Mouse (Mus musculus): ENCODE data around the gene Nudt14.

Gene Nudt14

GRCm38 (mm10) chr12:112941776-112942713, at the start of gene Nudt14:
Nudt14 (minus strand) TSS chr12:112942124.
- in situ Hi-C loops (cut with MboI), result no loop called here

DNA sequence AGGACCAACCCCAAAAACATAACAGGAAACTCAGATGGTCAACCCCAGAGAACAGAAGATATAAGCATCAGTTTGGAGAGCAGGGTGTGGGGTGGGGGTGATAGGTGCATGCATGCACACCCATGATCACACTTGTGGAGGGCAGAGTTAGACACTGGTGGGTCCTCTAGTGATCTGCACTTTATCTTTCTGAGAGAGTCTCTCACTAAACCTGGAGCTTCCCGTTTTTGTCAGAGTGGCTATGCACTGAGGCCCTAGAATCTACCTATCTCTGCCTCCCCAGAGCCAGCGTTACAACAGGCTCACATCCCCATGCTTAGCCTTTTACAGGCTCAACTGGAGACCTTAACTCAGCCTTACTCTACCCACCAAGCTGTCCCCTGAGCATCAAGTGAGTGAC, 49.5 kb upstream of the Nudt14 start:
- in situ Hi-C loops (cut with MboI), result no loop called here

- in situ Hi-C loops (cut with MboI), result no loop called here
Observed at GRCm38 (mm10) chr12:112990706-112991405, 48.9 kb upstream of the Nudt14 start.

DNA sequence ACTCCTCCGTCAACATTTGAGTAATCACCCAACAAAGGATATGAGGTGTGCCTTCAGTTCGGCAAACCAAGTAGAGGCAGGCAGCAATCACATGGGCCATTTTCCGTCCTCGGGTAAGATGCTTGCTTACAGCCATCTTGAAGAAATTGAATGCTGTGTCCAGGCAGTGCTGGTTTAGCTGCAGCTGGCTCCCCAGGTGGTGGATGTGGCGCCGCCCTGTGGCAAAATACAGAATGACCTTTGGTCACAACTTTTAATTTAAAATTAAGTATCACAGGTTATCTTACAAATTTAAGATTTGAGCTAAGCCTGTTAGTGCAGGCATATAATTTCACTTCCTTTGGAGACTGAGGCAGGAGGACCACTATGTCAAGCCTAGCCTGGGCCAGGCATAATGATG, 46.0 kb upstream of the Nudt14 start:
- in situ Hi-C loops (cut with MboI), result no loop called here

- in situ Hi-C loops (cut with MboI), result no loop called here
Observed at GRCm38 (mm10) chr12:112985346-112985745, 43.4 kb upstream of the Nudt14 start.

GRCm38 (mm10) chr12:112982031-112982430, 40.1 kb upstream of the Nudt14 start:
- in situ Hi-C loops (cut with MboI), result no loop called here

- in situ Hi-C loops (cut with MboI), result no loop called here
Observed at GRCm38 (mm10) chr12:112977156-112977555, 35.2 kb upstream of the Nudt14 start.

GRCm38 (mm10) chr12:112976371-112977073, 34.6 kb upstream of the Nudt14 start, which contains the start of gene Btbd6:
Btbd6 (plus strand) TSS chr12:112976482.
- in situ Hi-C loops (cut with MboI), result no loop called here

DNA sequence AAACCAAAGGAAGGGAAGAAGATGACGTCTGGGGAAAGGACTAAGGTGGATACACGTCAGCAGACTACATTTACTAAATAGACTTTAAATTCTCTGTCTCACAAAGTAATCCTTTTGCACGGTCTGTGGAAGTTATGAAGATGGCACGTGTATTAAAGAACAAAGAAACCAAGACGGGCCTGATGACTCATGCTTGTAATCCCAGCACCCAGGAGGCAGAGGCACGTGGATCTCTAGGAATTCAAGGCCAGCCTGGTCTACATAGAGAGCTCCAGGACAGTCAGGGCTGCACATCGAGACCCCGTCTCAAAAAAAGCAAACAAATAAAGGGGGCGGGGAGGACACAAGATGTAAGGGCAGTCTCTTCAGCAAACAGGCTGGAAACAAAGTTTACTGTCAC, 32.8 kb upstream of the Nudt14 start:
- in situ Hi-C loops (cut with MboI), result no loop called here

- in situ Hi-C loops (cut with MboI), result no loop called here
Observed at GRCm38 (mm10) chr12:112969616-112970015, 27.7 kb upstream of the Nudt14 start.

- in situ Hi-C loops (cut with MboI), result no loop called here
Observed at GRCm38 (mm10) chr12:112968943-112969342, 27.0 kb upstream of the Nudt14 start.

DNA sequence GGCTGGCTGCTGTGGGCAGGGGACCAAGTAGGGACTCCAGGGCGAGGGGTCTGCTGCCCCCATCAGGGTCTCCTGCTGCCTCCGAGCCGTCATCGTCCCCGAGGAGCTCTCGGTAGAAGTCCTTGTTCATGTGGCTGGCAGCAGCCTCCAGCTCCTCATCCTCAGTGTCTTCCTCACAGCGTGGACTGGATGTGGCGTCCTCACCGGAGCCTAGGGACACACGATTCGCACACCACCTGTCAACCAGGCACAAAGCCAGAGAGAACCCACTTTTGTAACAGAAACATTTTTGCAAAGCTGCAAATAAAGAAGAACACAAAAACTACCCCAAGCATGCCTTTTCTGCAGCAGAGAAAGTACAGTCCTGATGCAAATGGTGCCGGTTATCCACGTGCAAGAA, 23.9 kb upstream of the Nudt14 start:
- in situ Hi-C loops (cut with MboI), result no loop called here

DNA sequence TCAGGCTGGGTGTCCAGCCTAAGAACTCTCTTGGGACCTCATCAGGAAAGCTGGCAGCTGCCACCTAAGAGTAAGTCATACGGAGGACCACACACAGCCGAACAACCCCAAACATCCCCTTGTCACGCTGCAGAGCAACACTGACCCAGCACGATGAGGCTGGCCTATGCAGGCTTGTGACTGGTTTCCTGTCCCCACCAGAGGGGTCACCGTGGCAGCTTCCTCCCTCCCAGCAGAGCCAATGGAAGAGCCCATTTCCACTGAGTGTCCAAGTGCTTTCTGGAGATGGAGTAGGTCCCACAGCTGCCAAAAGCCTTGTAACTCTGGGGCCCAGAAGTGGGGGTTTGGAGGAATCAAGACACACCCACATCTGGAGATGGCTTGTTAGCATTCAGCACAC, 19.9 kb upstream of the Nudt14 start:
- in situ Hi-C loops (cut with MboI), result no loop called here

DNA sequence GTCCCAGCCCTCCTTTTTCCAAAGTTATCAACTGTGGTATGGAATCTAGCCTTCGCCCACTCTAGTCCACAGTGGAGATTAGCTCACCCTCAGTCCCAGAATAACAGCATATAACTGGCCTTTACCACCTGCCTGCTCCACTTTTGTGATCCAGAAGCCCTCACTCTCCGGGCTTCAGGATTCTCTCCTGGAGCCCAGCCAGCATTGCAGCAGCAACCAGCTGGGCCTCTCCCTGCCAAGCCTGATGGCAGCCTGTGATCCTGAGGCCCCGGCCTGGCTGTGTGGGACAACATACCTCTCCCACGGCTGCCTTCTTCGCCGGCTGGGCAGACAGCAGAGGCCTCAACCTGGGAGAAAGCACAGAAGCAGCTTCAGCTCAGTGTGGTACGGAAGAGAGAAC, 19.5 kb upstream of the Nudt14 start:
- in situ Hi-C loops (cut with MboI), result no loop called here

DNA sequence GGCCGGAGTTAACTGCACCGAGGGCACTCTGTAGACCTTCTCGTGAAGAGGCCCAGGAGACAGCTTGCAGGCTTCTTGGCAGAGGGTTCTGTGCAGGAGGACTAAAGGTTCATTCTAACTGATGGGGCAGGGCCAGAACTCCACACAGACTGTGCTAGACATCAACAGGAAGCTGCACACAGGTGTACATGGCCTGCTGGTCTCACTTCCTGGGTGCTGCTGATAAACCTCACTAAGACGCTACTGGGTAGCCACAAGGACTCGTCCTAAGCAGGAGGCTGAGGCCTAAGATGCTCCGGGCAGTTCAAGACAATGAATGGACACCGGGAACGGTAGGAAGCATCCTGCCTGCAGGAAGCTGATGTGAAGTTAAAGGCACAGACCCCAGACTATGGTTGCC, 17.5 kb upstream of the Nudt14 start:
- in situ Hi-C loops (cut with MboI), result no loop called here

- in situ Hi-C loops (cut with MboI), result no loop called here
Observed at GRCm38 (mm10) chr12:112958303-112958702, 16.4 kb upstream of the Nudt14 start.

DNA sequence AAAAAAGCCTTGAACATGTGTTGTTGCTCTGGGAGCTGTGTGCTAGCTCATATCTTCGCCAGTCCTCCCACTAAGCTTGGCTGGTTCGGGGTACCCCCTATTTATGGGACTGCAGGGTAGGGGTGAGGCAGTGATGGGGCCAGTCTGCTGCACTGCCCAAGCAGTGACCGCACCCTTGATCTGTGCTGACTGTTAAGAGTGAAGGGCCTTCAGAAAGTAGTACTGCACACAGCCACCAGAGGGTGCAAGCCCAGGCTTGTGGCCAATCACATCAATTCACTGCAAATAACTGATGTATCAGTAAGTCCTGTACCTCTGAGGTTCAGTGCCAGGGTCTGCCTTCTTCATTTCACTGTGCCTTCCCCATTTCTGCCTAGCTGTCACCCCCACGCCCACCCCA, 13.9 kb upstream of the Nudt14 start:
- in situ Hi-C loops (cut with MboI), result no loop called here

DNA sequence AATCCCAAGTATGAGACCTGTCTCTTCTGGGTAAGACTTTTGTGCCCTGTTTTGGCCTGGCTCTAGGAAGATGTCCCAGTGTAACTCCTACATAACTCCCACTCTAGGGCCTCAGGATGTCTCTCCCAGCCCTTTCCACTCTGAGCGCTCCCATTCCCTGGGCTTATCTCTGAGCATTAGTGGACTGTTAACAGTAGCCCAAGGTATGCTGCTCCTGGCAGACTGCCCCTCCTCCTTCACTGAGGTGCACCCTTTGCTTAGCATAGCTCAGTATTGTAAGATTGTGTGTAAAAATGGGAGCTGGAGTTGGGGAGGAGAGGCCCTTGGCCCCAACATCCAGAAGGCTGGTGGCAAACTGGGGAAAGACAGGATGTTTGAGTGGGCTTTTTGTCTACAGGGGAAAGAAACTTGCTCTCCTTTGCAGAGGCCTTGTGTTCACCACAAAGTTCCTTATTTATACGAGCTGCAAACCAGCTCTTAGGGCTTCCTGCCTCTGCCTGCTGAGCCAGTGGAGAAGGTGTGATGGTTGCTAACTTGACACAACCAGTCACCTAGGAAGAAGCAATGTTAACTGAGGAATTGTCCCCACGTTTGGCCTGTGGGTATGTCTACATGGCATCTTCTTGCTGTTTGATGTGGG, 11.1 kb upstream of the Nudt14 start:
- in situ Hi-C loops (cut with MboI), result no loop called here

DNA sequence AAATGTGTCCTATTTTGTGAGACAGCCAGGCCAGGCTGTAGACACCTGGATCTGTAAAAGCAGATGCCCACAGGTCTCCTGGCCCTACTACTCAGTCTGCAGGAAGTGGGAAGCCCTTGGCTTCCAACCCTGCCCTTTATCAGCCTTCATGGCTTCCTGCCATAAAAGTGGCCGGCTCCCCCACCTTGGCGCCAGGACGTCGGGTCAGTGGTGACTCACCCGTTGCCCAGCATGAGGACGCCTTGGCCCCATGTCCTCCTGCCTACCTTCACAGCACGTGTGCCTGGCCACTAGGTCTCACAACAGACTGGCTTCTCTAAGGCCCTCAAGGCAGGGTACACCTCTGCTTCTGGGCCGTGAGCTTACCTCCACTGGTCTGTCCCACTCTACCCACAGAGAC, 10.5 kb upstream of the Nudt14 start:
- in situ Hi-C loops (cut with MboI), result no loop called here

DNA sequence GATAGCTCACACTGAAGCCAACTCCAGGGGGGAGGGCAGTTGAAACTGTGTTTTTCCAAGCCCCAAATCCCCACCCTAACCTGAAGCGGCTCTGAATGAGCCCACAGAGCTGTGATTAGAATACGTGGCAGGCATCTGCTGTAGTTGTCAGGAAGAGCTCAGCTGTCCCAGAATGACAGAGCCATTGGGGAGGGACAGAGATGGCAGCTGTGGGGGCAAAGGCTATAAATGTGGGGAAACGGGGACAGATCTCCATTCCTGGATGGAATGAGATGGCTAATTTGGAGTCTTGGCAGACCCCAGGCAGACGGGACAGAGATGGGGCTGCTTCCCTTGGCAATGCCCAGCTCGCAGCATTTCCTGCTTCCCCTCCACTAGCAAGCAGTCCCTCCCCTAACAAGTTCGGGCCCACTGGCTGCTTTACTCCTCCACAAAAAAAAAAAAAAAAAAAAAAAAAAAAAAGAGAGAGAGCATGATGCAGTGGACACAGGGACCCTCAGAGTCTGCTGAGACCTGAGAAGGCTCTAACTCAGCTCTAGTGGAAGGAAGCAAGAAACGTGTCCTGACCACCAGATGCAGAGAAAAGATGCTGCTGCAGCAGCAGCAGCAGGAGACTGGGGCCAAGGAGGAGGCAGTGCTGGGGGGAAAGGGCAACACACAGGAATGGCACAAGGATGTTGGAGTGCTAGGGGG, 9.4 kb upstream of the Nudt14 start:
- in situ Hi-C loops (cut with MboI), result no loop called here

- in situ Hi-C loops (cut with MboI), result no loop called here
Observed at GRCm38 (mm10) chr12:112950761-112951129, 8.8 kb upstream of the Nudt14 start.
